Mouse (Mus musculus) adrenal gland (tissue): Measurements from ENCODE around the gene Pdlim5.

Source experiments
- intact Hi-C: fragments of 180-260 bp; cut with DNase I; formaldehyde crosslinking; loops from one replicate; pipeline ENCODE4 v1.15.1; 2025

Pdlim5 gene

DNA sequence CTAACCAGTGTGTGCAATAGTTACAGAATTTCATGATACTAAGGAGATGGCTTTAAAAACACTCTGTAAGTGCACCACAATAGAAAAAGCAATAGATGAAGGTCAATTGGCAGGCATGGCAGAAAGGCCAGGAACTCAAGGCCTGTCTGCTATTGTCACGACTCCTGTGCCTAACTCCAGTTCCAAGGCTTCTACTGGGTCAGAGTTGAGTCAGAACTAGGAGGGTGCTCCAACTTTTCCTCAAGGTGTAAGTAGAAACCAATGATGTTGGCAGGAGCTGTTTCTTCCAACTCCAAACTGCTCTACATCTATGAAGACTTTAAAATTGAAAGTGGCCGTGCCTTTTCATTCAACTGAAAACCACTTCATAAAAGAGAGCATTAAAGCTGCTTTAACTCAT is 54.8 kb downstream of the Pdlim5 start:
- intact Hi-C loops = no loop called here

DNA sequence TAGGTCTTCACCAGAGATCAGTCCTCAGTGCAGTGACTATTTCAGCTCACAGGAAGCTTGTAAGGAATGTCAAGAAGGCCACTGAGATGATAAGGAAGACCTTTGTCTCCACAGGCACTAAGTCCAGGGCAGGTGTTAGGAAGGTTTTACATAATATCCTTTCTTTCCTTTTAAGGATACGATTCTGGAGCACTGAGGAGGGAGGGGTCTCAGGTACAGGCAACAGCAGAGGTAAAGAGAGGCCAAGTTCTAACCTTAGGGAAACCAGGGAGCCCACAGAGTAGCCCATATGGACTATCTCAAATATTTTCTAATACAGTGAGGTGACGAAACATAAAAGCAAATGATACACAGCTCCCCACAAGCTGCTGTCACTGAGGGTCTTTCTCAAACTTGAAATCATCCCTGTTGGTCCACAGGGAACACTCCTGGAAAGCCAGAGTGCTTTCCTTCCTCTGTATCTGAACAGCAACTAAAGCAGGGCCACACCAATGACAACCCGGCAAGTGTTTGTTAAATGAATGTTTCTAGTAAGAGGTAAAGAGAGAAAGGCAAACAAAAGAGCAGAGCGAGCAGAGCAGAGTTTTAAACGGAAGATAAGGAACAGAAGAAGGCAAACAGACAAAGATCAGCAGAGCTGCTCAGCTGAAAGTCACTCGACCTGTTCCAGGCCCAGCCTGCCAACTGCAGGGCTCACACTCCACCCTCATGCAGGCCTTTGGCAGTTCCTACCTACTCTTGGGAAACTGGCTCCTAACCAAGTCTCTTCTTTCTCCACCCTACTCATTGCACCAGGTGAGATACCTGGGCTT is 55.9 kb downstream of the Pdlim5 start:
- intact Hi-C loops = no loop called here

- intact Hi-C loops = no loop called here
These were observed 57.4 kb downstream of the Pdlim5 start for GRCm38 (mm10) chr3:142338058-142338457.

- intact Hi-C loops = no loop called here
These were observed 61.0 kb downstream of the Pdlim5 start for GRCm38 (mm10) chr3:142334496-142334895.

- intact Hi-C loops = no loop called here
These were observed 62.0 kb downstream of the Pdlim5 start for GRCm38 (mm10) chr3:142333458-142333857.

- intact Hi-C loops = no loop called here
These were observed 62.8 kb downstream of the Pdlim5 start for GRCm38 (mm10) chr3:142332716-142333115.

GRCm38 (mm10) chr3:142331872-142332554 is 63.5 kb downstream of the Pdlim5 start:
- intact Hi-C loops = no loop called here

DNA sequence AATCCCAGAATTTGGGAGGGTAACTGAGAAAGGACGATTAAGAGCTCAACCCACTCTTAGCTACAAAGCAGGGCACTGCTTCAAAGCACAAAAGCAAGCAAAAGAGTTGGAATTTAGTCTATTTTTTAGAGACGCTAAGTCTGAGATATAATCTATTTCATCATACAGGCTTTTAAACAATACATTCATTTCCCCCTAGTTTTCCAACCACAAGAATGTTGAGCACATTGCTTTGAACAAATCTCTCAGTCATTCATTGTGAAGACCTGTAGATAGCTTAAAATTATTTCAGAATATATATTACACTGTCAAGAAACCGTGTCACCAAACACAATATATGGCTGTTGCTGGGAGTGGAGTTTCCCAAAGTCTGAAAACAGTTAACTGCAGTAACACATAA is 65.1 kb downstream of the Pdlim5 start:
- intact Hi-C loops = no loop called here

GRCm38 (mm10) chr3:142323592-142323991 is 71.9 kb downstream of the Pdlim5 start:
- intact Hi-C loops = no loop called here

- intact Hi-C loops = no loop called here
These were observed 73.6 kb downstream of the Pdlim5 start for GRCm38 (mm10) chr3:142321930-142322329.

- intact Hi-C loops = no loop called here
These were observed 77.3 kb downstream of the Pdlim5 start for GRCm38 (mm10) chr3:142318147-142318546.

GRCm38 (mm10) chr3:142316138-142316740 is 79.3 kb downstream of the Pdlim5 start:
- intact Hi-C loops = no loop called here

GRCm38 (mm10) chr3:142311075-142311474 is 84.4 kb downstream of the Pdlim5 start:
- intact Hi-C loops = no loop called here

- intact Hi-C loops = no loop called here
These were observed 85.0 kb downstream of the Pdlim5 start for GRCm38 (mm10) chr3:142310446-142310845.

GRCm38 (mm10) chr3:142295287-142295676 is 100.2 kb downstream of the Pdlim5 start:
- intact Hi-C loops = loop anchor here (1.0 kb wide), 1 partner anchor 148 kb away; no protein-coding TSS in a partner anchor

GRCm38 (mm10) chr3:142294616-142295286 is 100.7 kb downstream of the Pdlim5 start:
- intact Hi-C loops = loop anchor here (1.0 kb wide), 1 partner anchor 149 kb away; no protein-coding TSS in a partner anchor

GRCm38 (mm10) chr3:142293561-142293960 is 101.9 kb downstream of the Pdlim5 start:
- intact Hi-C loops = no loop called here

DNA sequence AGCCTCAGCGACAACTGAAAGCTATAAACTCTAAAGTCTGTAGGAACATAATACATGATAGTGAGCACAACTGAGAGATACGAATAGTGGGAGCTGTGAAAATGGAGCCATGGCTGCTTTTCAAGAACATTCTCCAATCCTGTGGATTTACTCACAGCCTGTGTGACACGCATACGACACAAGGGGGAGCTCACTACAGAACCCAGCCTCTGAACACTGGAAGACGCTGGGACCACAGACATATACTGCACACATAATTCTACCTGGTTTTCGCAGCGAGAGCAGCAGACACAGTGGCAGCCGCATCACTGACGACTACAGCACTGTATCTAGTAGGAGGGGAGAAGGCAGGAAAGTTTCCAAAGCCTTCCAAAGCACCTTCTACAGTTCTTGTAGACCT is 112.8 kb downstream of the Pdlim5 start:
- intact Hi-C loops = loop anchor here (2.0 kb wide), 1 partner anchor 194 kb away; no protein-coding TSS in a partner anchor

- intact Hi-C loops = loop anchor here (2.0 kb wide), 1 partner anchor 195 kb away; no protein-coding TSS in a partner anchor
These were observed 113.8 kb downstream of the Pdlim5 start for GRCm38 (mm10) chr3:142281656-142282055.

GRCm38 (mm10) chr3:142281093-142281445 is 114.4 kb downstream of the Pdlim5 start:
- intact Hi-C loops = no loop called here

- intact Hi-C loops = no loop called here
These were observed 115.0 kb downstream of the Pdlim5 start for GRCm38 (mm10) chr3:142280366-142281092.
